Mouse (Mus musculus) gastrocnemius, postnatal 10 days (tissue): Measurements from ENCODE around the gene Timm8a1. TPM values are rescaled to one million over a fixed set of nuclear protein-coding genes. Genes with fewer than 3 reads are reported as not detected.

Experiments used
- DNase-seq: peaks from one replicate; pipeline ENCODE4 v3.0.0; 2021; ENCODE audit warnings: mixed read lengths
- total RNA-seq, 2 experiments: library from RNA; stranded (reverse); gene quantifications; 2 replicates each; pipeline ENCODE4 v1.2.3; 2021

Gene Timm8a1
- total RNA-seq, 2 experiments from 2014 or later: 16.1 to 19.7 TPM

DNA sequence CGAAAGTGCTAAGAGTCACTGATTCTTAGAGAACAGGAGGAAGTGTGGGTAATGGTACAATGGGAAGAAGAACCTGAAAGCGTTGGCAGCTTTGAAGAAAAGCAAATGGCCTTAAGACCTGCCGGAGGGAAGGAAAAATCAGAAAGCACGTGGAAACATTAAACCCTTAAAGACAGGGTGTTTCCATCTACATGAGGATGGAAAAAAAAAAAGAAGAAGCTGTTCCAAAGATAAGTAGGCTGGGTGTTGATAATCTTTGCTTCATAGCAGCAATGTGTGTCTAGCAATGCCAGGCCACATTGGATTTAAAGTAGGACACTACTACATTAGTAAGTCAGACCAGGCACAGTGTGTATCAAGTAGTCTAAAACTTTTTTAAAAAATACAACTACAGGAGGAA, 16.4 kb downstream of the Timm8a1 start:
- no peak for DNase-seq

DNA sequence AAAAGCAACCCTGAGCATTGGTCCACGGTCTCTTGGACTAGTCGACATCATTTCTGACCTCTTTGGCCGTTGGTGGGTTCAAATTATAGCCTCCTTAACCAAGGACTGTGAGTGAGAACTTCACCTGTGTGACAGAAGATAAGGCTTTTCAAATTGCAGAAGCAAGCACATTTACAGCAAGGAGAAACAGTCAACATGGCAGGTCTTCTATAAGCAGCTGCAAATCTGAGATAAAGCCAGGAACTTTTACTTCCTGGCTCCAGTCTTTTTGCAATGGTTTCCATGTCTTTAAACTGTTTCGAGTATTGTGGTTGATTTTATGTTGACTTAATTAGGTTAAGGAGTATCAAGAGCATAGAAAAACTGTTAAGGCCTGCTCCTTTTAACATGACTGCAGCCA, 17.9 kb downstream of the Timm8a1 start:
- DNase-seq: no peak

DNA sequence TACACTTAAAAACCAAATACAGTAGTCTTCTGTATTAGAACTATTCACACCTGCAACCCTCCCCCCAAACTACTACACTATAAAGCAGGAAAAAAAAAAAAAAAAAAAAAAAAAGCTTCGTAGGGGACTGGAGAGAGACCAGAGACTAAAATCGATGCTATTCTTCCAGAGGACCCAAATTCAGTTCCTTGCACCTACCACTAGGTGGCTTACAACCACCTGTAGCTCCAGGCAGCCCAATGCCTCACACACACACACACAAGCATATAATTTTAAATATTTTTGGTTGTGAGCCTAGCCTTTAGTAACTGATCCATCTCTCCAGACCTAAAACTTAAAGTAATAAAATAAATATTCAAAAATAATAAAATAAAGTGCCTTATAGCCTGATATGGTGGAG, 32.2 kb downstream of the Timm8a1 start:
- DNase-seq: no peak

DNA sequence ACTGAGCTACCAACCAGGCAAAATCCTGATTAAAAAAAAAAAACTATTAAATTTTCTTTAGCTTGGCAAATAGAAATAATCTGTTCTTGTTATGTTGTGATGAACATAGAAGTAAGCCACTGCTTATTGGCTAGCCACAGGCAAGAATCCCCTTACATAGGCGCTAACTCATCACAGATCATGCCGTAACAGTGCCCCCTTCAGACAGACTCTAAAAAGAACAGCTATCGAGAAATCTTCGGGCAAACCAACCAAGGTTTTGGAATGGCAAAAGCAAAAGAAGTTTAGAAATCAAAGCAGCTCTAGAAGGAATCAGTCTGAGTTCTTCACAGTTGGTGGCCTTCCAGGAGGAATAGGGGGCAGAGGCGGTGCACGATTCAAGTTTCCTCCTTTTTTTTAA, 33.7 kb downstream of the Timm8a1 start:
- DNase-seq: no peak

DNA sequence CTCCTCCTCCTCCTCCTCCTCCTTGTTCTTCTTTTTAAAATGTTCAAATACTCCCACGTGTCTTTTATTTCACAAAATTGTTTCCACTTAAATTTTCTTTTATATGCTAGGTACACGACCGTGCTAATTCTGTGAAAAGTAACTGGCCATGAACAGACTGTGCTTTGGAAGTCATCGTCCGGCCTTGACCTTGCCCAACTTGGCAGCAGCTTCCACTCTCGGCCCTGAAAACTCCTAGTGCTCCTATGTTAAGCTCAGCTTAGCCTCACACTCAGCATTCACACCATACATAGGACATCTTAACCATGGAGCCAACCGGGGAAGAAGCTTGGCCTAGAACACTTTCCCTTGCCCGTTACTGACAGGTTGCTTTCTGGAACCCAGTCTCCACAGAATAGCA, 41.0 kb downstream of the Timm8a1 start:
- no peak for DNase-seq

Other genes starting within 250 kb of the Timm8a1 start
- gene Tmem35a, start 246.6 kb downstream of the Timm8a1 start, total RNA-seq: 1 to 10 TPM; 1.5 to 1.7 TPM
- gene Cenpi, start 233.8 kb downstream of the Timm8a1 start, total RNA-seq: 1 to 10 TPM; 2.3 to 3.2 TPM
- 10 to 100 TPM; 14.0 TPM for gene Drp2, start 137.3 kb downstream of the Timm8a1 start, total RNA-seq
- gene Taf7l, start 65.4 kb downstream of the Timm8a1 start, total RNA-seq: not detected
- gene Btk, start 41.7 kb upstream of the Timm8a1 start, total RNA-seq: 1 to 10 TPM in 1 of 2 experiments, under 1 TPM in 1; 0.78 to 1.3 TPM
- 100 to 1,000 TPM; 251 to 261 TPM for gene Rpl36a, start 43.8 kb upstream of the Timm8a1 start, total RNA-seq
- 1 to 10 TPM; 2.0 to 2.5 TPM for gene Gla, start 59.3 kb upstream of the Timm8a1 start, total RNA-seq
- gene Hnrnph2, start 59.3 kb upstream of the Timm8a1 start, total RNA-seq: 10 to 100 TPM; 59.1 to 65.2 TPM
- 10 to 100 TPM; 25.4 to 29.8 TPM for gene Armcx4, start 144.7 kb upstream of the Timm8a1 start, total RNA-seq
- 10 to 100 TPM in 1 of 2 experiments, 1 to 10 TPM in 1; 9.4 to 12.7 TPM for gene Armcx1, start 176.1 kb upstream of the Timm8a1 start, total RNA-seq
- 10 to 100 TPM; 11.2 to 12.7 TPM for gene Armcx6, start 209.6 kb upstream of the Timm8a1 start, total RNA-seq
- gene Armcx3, start 214.7 kb upstream of the Timm8a1 start, total RNA-seq: 10 to 100 TPM; 49.8 to 54.3 TPM